Mouse (Mus musculus) megakaryocyte, adult 5-6 weeks (primary cell): ENCODE results near the gene Gm21760. TPM values are rescaled to one million over a fixed set of nuclear protein-coding genes. Genes with fewer than 3 reads are reported as not detected.
"Not testable (repeated sequence)": the region's sequence is repeated elsewhere in the genome, so short reads cannot be mapped to it uniquely, and the experiment has no call there.

Source experiments
- ATAC-seq: 2 replicates; pipeline ENCODE4 v1.8.0; 2016; ENCODE audit warnings: mild to moderate bottlenecking, inconsistent platforms; ENCODE audit not compliant: poor library complexity, severe bottlenecking
- total RNA-seq, 2 experiments: library from RNA; stranded (forward) in 1 of 2; stranded (reverse) in 1 of 2; fragments of 153-499, 151-499 nt in 1 of 2; fragments of 221-1000, 200-1000 nt in 1 of 2; gene quantifications; 2 replicates each; pipeline versions ENCODE4 v1.2.3 to v1.2.4; 2015 to 2017

The Gm21760 gene
- total RNA-seq (2015) = not detected in 2 replicates
- total RNA-seq (2017) = not detected in 2 replicates

DNA sequence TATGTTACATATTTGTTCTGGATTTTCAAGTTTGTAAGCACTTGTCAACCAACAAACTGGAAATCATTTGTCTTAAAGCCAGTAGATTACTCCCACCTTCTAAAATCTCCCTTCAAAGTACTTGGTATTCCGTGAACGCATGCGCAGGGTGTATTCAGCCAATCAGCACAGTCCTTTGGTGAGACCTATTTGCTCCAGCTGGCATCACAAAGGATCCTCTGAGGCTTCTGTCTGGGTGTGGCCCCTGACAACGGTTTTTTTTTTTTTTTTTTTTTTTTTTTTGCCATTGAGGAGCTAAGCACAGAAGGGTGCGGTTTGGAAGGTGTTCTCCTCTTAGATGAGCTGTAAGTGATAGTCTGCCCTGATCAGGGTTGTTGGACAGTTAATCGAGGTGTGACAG, at the start of gene Gm21760:
TSS of gene Gm21760 (plus strand) at position 301 of the 400 bp plus-strand sequence.
- not testable (repeated sequence) for ATAC-seq
